Mouse (Mus musculus) lung, embryonic 14.5 days (tissue): ENCODE measurements around the gene Ephb2. TPM values are rescaled to one million over a fixed set of nuclear protein-coding genes. Genes with fewer than 3 reads are reported as not detected.

Experiments used
- ATAC-seq: fragments of 200-750 bp; cut with Nextera tagmentation; 2 replicates; pipeline ENCODE4 v1.8.0; 2017; ENCODE audit warnings: mild to moderate bottlenecking, moderate TSS enrichment, moderate library complexity; ENCODE audit not compliant: insufficient read depth
- DNase-seq: peaks from one replicate; pipeline ENCODE4 v3.0.0-alpha.2; 2015
- H3K27ac ChIP-seq: fragments of 300-500 bp; sonication (generic); 2 replicates; pipeline ENCODE4 v1.5.1; 2014; ENCODE audit warnings: low read depth, mild to moderate bottlenecking, moderate library complexity
- H3K27me3 ChIP-seq: fragments of 300-500 bp; sonication (generic); 2 replicates; pipeline ENCODE4 v1.6.1; 2014; ENCODE audit warnings: low read length, control low read depth; ENCODE audit not compliant: insufficient read depth
- H3K36me3 ChIP-seq: fragments of 300-500 bp; sonication (generic); 2 replicates; pipeline ENCODE4 v1.6.1; 2014; ENCODE audit warnings: control low read depth; ENCODE audit not compliant: insufficient read depth
- H3K4me1 ChIP-seq: fragments of 300-500 bp; sonication (generic); 2 replicates; pipeline ENCODE4 v1.6.1; 2014; ENCODE audit warnings: antibody characterized with exemption, control low read depth; ENCODE audit not compliant: insufficient read depth
- H3K4me2 ChIP-seq: fragments of 300-500 bp; sonication (generic); 2 replicates; pipeline ENCODE4 v1.6.1; 2014; ENCODE audit warnings: mild to moderate bottlenecking
- H3K4me3 ChIP-seq: fragments of 300-500 bp; sonication (generic); 2 replicates; pipeline ENCODE4 v1.5.1; 2014; ENCODE audit warnings: low read depth, low read length
- H3K9ac ChIP-seq: fragments of 300-500 bp; sonication (generic); 2 replicates; pipeline ENCODE4 v1.6.1; 2014
- H3K9me3 ChIP-seq: fragments of 300-500 bp; sonication (generic); 2 replicates; pipeline ENCODE4 v1.6.1; 2016; ENCODE audit warnings: low read depth, low read length, control low read depth
- CTCF ChIP-seq: IDR thresholded peaks from 2 replicates; pipeline ENCODE4 v1.5.1; 2016; ENCODE audit warnings: antibody characterized with exemption, low read depth
- WGBS: fragments of 180-500 bp; shearing (Covaris S2); extraction: QIAGEN DNeasy Blood & Tissue Kit; methylation state at CpG from one replicate; pipeline ENCODE4 v1.1.7; 2014; 5-methylcytosine and 5-hydroxymethylcytosine counted together
- polyA plus RNA-seq: library from polyadenylated mRNA; unstranded; fragments of >200 nt; fragmentation: Nextera tagmentation; extraction: Ambion mirVana; gene quantifications from 2 replicates; pipeline ENCODE4 v1.2.1, GENCODE M21; 2014

Ephb2 gene
- polyA plus RNA-seq, 1 experiment from 2014 or later: 8.5 TPM

DNA sequence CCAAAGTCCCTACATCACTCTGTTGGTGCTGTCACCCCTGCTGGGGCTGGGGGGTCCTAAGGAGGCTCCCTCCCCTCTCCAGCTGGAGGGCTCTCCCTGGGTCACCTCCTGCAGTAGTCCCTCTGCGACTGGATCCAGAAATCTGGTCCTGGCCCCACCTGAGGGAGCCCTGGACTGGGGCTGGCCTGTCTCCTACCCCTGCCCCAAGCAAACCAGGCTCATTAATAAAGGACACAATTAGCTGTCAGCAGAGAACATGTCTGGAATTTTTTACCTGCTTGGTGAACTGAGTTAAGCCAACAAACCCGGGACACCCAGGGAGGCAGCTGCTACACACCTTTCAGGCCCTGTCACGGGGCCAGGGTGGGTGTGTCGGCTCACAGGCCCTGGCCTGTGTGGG is 129.1 kb downstream of the Ephb2 start:
- 0 out of 2 replicates have a peak, but pooled peaks cover under 1% of the 10 kb centered on the region for H3K4me1 ChIP-seq
- no peaks in the 10 kb centered on the region for H3K36me3 ChIP-seq
- no peak overlapping the region for H3K4me2 ChIP-seq
- no peaks in the 10 kb centered on the region for H3K9me3 ChIP-seq
- ATAC-seq: no peak
- H3K9ac ChIP-seq: no peak overlapping the region
- 64% methylated on average over 4 of the region's 4 CpGs for WGBS
- no peak overlapping the region for H3K4me3 ChIP-seq
- DNase-seq: no peak
- TF ChIP-seq CTCF: no peak
- no peak overlapping the region for H3K27ac ChIP-seq
- no peaks in the 10 kb centered on the region for H3K27me3 ChIP-seq

DNA sequence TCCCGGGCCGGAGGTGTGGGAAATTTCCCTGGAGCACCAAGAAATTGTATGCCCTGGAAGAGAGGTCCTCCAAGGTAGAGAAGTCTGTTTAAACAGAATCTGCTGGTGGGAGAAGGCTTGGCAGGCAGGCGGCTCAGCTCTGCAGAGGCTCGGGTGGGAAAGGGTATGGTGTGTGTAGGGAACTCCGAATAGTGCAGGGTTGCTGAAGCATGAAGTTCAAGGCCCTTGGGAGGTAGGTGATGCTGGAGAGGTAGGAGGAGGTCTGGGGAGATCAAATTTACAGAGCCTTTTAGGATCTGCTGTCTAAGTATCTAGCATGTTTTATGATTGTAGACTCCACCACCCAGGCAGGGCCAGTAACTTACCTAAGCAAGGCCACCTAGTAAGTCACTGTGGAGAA is 130.7 kb downstream of the Ephb2 start:
- no peaks in the 10 kb centered on the region for H3K27me3 ChIP-seq
- H3K9me3 ChIP-seq: no peaks in the 10 kb centered on the region
- no peak overlapping the region for H3K4me2 ChIP-seq
- 65% methylated on average over 5 of the region's 5 CpGs for WGBS
- DNase-seq (no peak), ATAC-seq (no peak)
- H3K9ac ChIP-seq: no peak overlapping the region
- no peak overlapping the region for H3K4me3 ChIP-seq
- no peaks in the 10 kb centered on the region for H3K36me3 ChIP-seq
- no peak for TF ChIP-seq CTCF
- no peak overlapping the region for H3K27ac ChIP-seq
- no peaks in the 10 kb centered on the region for H3K4me1 ChIP-seq

DNA sequence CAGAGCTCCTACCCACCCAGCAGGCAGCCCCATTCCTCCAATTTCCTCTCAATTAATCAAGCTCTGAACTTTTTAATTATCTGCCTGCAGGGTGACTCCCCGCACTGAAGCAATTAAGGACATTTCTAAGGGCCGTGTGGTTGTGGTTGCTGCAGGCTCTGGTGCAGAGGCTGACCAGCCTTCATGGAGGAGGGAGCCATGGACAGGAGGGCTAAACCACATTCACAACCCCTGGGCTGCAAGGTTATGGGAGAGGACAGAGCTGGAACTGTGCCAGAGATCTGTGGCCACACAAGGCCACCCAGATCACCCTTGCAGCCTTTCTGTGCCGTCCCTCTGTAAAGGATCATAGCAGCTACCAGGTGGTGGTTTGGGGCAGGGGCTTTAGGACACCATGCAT is 131.2 kb downstream of the Ephb2 start:
- WGBS: 39% methylated on average over 3 of the region's 3 CpGs
- Histone ChIP-seq H3K27me3 (no peaks in the 10 kb centered on the region), H3K36me3 (no peaks in the 10 kb centered on the region), H3K9ac (no peak overlapping the region), H3K4me1 (no peaks in the 10 kb centered on the region), H3K9me3 (no peaks in the 10 kb centered on the region), H3K4me3 (no peak overlapping the region), H3K4me2 (no peak overlapping the region), H3K27ac (no peak overlapping the region)
- DNase-seq (no peak), ATAC-seq (no peak)
- TF ChIP-seq CTCF: no peak

DNA sequence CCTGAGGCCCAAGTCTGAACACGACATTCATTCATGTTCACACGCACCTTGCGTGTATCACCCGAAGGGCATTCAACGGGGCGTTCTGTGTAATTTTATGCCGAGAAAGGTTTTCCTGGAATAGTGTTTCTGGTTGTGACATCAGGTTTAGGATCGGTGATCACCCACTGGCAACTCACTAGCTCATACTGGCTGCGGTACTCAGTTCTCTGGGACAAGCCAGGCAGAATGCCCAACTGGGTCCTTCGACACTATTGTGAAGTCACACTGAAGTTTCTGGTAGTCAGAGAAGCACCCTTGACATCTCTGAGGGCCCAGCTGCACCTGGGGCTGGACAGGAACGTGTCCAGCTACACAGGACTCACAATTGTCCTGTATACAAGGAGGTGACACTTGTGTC is 132.4 kb downstream of the Ephb2 start:
- no peak for TF ChIP-seq CTCF
- H3K27ac ChIP-seq: no peak overlapping the region
- WGBS: 71% methylated on average over 11 of the region's 11 CpGs
- DNase-seq: no peak
- H3K4me3 ChIP-seq: no peak overlapping the region
- no peaks in the 10 kb centered on the region for H3K9me3 ChIP-seq
- ATAC-seq: no peak
- H3K36me3 ChIP-seq: no peaks in the 10 kb centered on the region
- H3K4me1 ChIP-seq: no peaks in the 10 kb centered on the region
- no peak overlapping the region for H3K9ac ChIP-seq
- no peaks in the 10 kb centered on the region for H3K27me3 ChIP-seq
- no peak overlapping the region for H3K4me2 ChIP-seq

DNA sequence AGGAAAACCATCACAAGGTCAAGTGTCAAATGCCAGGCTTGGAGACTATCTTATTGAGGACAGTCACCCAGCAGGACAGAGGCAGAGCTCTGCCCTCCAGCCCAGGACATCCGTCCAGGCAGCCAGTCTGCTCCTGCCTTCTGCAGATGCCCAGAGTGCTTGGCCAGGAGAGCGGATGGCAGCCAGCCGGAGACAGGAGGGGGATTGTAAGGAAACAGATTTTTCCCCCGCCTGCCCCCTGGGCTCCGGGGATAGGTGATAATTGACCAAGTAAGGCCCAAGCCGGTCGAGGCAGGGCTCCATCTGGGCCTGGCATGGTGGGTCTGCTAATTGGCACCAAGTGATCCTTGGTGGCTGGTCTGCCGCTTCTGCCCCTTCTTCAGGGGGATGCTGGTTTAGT is 133.3 kb downstream of the Ephb2 start:
- H3K36me3 ChIP-seq: no peaks in the 10 kb centered on the region
- H3K27me3 ChIP-seq: no peaks in the 10 kb centered on the region
- no peak for ATAC-seq
- no peak overlapping the region for H3K4me2 ChIP-seq
- H3K4me3 ChIP-seq: no peak overlapping the region
- H3K9ac ChIP-seq: no peak overlapping the region
- DNase-seq: no peak
- 76% methylated on average over 8 of the region's 8 CpGs for WGBS
- no peak for TF ChIP-seq CTCF
- no peaks in the 10 kb centered on the region for H3K4me1 ChIP-seq
- no peak overlapping the region for H3K27ac ChIP-seq
- H3K9me3 ChIP-seq: no peaks in the 10 kb centered on the region

DNA sequence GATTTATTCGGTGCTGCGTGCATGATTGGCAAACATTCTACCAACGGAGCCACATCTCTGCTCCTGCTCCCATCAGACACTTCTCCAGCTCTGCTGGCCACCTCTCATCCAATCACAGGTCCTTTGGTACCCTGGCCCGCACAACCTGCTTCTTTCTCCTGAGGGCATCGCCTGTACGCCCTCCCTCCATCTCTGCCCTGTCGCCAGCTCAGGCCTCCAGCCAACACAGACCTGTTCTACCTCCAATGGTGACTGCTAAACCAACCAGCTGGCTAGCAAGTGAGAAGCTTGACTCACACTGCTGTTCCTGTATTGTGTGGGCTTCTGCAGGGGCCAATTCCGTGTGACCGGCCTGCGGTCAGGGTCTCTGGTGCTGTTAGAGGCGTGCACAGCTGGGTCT is 134.6 kb downstream of the Ephb2 start:
- no peak for ATAC-seq
- H3K36me3 ChIP-seq: no peaks in the 10 kb centered on the region
- no peaks in the 10 kb centered on the region for H3K9me3 ChIP-seq
- H3K9ac ChIP-seq: no peak overlapping the region
- H3K27ac ChIP-seq: no peak overlapping the region
- H3K4me3 ChIP-seq: no peak overlapping the region
- TF ChIP-seq CTCF: no peak
- DNase-seq: no peak
- H3K4me2 ChIP-seq: no peak overlapping the region
- no peaks in the 10 kb centered on the region for H3K27me3 ChIP-seq
- 91% methylated on average over 11 of the region's 11 CpGs for whole genome bisulfite sequencing
- H3K4me1 ChIP-seq: no peaks in the 10 kb centered on the region

DNA sequence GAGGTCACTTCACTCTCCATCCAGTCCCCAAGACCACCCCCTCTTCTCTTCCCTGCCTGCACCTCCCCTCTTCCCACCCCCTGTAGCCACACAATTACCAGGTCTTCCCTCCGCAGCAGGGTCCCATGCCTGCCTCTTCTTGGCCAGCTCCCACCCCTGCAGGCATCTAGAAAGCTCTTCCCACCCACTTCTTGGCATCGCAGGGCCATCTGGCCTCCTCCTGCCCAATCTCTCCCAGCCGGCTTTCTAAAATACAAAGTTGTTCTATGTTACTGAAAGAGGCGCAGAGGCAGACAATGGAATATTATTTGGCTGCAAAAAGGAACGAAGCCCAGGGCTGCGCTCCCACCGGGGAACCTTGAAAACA is 136.7 kb downstream of the Ephb2 start:
- 90% methylated on average over 7 of the region's 7 CpGs for WGBS
- Histone ChIP-seq H3K9me3 (no peaks in the 10 kb centered on the region), H3K9ac (no peak overlapping the region), H3K27me3 (no peaks in the 10 kb centered on the region), H3K4me2 (no peak overlapping the region), H3K4me1 (no peaks in the 10 kb centered on the region), H3K4me3 (no peak overlapping the region), H3K27ac (no peak overlapping the region), H3K36me3 (peaks cover 10% of the 10 kb centered on the region; the same call in 1 of the 2 replicates)
- no peak for DNase-seq
- no peak for TF ChIP-seq CTCF
- no peak for ATAC-seq
